Mouse (Mus musculus): Measurements from ENCODE around the gene Usf2.

The Usf2 gene

GRCm38 (mm10) chr7:30956756-30957366, at the start of gene Usf2:
TSS of gene Usf2 (minus strand) at chr7:30956803.
- peak; percentile 83 for DNase-seq (ENCODE audit: low read depth)

GRCm38 (mm10) chr7:31002650-31003049, 46.0 kb upstream of the Usf2 start:
- peak; percentile 88 for DNase-seq (ENCODE audit: low read depth)

GRCm38 (mm10) chr7:31000505-31001020, 44.0 kb upstream of the Usf2 start:
- peak; percentile 78 for DNase-seq (ENCODE audit: low read depth)

- DNase-seq (ENCODE audit: low read depth): peak; percentile 48
These were observed 39.9 kb upstream of the Usf2 start for GRCm38 (mm10) chr7:30996491-30996890.

GRCm38 (mm10) chr7:30993986-30994385, 37.4 kb upstream of the Usf2 start:
- no peak for DNase-seq (ENCODE audit: low read depth)

GRCm38 (mm10) chr7:30992148-30992547, 35.5 kb upstream of the Usf2 start:
- DNase-seq (ENCODE audit: low read depth): no peak

GRCm38 (mm10) chr7:30988519-30989162, 32.0 kb upstream of the Usf2 start:
- DNase-seq (ENCODE audit: low read depth): no peak

GRCm38 (mm10) chr7:30985357-30985756, 28.8 kb upstream of the Usf2 start:
- no peak for DNase-seq (ENCODE audit: low read depth)

- no peak for DNase-seq (ENCODE audit: low read depth)
These were observed 25.1 kb upstream of the Usf2 start for GRCm38 (mm10) chr7:30981703-30982102.

- DNase-seq (ENCODE audit: low read depth): peak; percentile 95
These were observed 17.1 kb upstream of the Usf2 start, which contains the start of gene Fam187b for GRCm38 (mm10) chr7:30973501-30974289. TSS of gene Fam187b (plus strand) at chr7:30973790.

- no peak for DNase-seq (ENCODE audit: low read depth)
These were observed 16.6 kb upstream of the Usf2 start, which contains the start of gene Lsr for GRCm38 (mm10) chr7:30973251-30973500. TSS of gene Lsr (minus strand) at chr7:30973464.

- no peak for DNase-seq (ENCODE audit: low read depth)
These were observed 16.0 kb upstream of the Usf2 start for GRCm38 (mm10) chr7:30972426-30973250.

- DNase-seq (ENCODE audit: low read depth): no peak
These were observed 15.3 kb upstream of the Usf2 start for GRCm38 (mm10) chr7:30971901-30972300.

GRCm38 (mm10) chr7:30969174-30969573, 12.6 kb upstream of the Usf2 start:
- DNase-seq (ENCODE audit: low read depth): no peak

GRCm38 (mm10) chr7:30968611-30969010, 12.0 kb upstream of the Usf2 start:
- DNase-seq (ENCODE audit: low read depth): no peak

GRCm38 (mm10) chr7:30966657-30967056, 10.1 kb upstream of the Usf2 start:
- no peak for DNase-seq (ENCODE audit: low read depth)

GRCm38 (mm10) chr7:30965677-30966076, 9.1 kb upstream of the Usf2 start:
- DNase-seq (ENCODE audit: low read depth): no peak

- DNase-seq (ENCODE audit: low read depth): no peak
These were observed 7.8 kb upstream of the Usf2 start for GRCm38 (mm10) chr7:30964366-30964765.

GRCm38 (mm10) chr7:30962862-30963261, 6.3 kb upstream of the Usf2 start:
- DNase-seq (ENCODE audit: low read depth): no peak

- DNase-seq (ENCODE audit: low read depth): no peak
These were observed 3.3 kb upstream of the Usf2 start for GRCm38 (mm10) chr7:30959786-30960349.

GRCm38 (mm10) chr7:30958866-30959487, 2.4 kb upstream of the Usf2 start:
- no peak for DNase-seq (ENCODE audit: low read depth)

Measured in induced T-regulatory cell, adult 2 months (primary cell).